ENCODE assay signal across 21 mouse cellular contexts in the genomic region with DNA sequence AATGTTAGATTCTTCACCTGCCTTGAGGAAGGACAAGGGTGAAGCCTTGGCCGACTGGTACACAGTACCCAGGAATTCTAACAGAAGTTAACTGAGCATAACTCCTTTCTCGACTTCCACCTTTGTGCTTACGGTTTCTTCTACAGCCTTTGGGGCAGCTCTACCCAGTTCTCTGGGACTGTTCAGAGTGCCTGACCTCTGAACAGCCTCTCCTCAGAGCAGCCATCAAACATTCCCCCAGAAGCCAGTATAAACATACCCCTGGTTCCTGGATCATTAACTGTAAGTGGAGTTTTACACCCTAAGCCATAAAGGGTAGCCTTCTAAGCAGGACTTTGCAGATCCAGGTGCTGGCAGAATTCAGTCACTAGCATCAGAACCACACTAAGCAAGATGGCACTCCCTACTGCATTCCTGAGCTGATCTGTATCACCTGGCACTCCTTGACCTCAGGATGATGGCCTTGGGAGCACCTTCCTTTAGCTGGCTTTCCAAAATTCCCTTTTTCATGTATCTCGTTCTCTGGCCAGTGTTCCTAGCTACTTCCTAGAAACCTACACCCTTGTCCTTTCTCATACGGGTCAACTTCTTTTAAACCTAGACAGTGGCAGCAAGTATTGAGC.
DNase-seq lines count a peak whose midpoint lies in the region; ATAC-seq and TF ChIP-seq lines count a peak whose summit lies in the region.
"Had no signal": no experiment of that assay in that cellular context is flagged by ENCODE, and none has a peak within 500 bp of the region (broad histone marks: within the 10 kb centered on the region; RNA-seq: fewer than 3 reads in every experiment).

No protein-coding gene starts in this region.

- peaks cover 22% of the 10 kb centered on the region for H3K4me1 ChIP-seq in liver, adult 2 months (ENCODE audit: control insufficient read depth, insufficient read depth, low read length)
- H3K4me1 ChIP-seq in kidney, embryonic 14.5 days (ENCODE audit: control insufficient read depth, insufficient read depth, low read length): peaks cover 4% of the 10 kb centered on the region; the same call in 1 of the 2 replicates
- H3K4me1 ChIP-seq in midbrain, embryonic 13.5 days (replicated peaks): peaks cover 27% of the 10 kb centered on the region

- H3K9ac ChIP-seq in liver, adult 2 months (ENCODE audit: low read depth, low read length): peak overlapping the region; percentile 32; the same call in 1 of the 2 replicates
- H3K9ac ChIP-seq in kidney, embryonic 14.5 days (ENCODE audit: low read depth, low read length): no peak overlapping the region
- H3K9ac ChIP-seq in midbrain, embryonic 13.5 days (replicated peaks): no peak overlapping the region
- H3K9ac ChIP-seq: embryonic facial prominence, embryonic 12.5 days; forebrain, embryonic 15.5 days; hindbrain, embryonic 12.5 days; limb, embryonic 13.5 days; liver, embryonic 15.5 days; lung, embryonic 15.5 days; midbrain, embryonic 12.5 days; neural tube, embryonic 15.5 days had no signal

- no peaks in the 10 kb centered on the region for H3K27me3 ChIP-seq in liver, adult 2 months (ENCODE audit: control insufficient read depth, insufficient read depth, low read length)
- H3K27me3 ChIP-seq in kidney, embryonic 14.5 days (ENCODE audit: control insufficient read depth, insufficient read depth, low read length): no peaks in the 10 kb centered on the region
- H3K27me3 ChIP-seq in midbrain, embryonic 13.5 days: no peaks in the 10 kb centered on the region
- H3K27me3 ChIP-seq: CH12.LX; embryonic facial prominence, embryonic 12.5 days; forebrain, embryonic 15.5 days; hindbrain, embryonic 12.5 days; limb, embryonic 13.5 days; liver, embryonic 15.5 days; lung, embryonic 15.5 days; midbrain, embryonic 12.5 days; neural tube, embryonic 15.5 days had no signal

- no peak for DNase-seq in gastrocnemius, adult 2 months
- no peak for DNase-seq in gastrocnemius, postnatal 10 days
- peak; percentile 55 for DNase-seq in liver, adult 2 months (ENCODE audit: extremely low read depth, low read depth, low spot score)
- DNase-seq in liver: no peak
- DNase-seq in large intestine, adult 2 months (ENCODE audit: low read depth, low spot score): peak; percentile 40
- no peak for DNase-seq in natural killer cell, adult 2 months (ENCODE audit: low spot score in 2 of 2)
- DNase-seq: cerebellum, adult 11 months; cerebellum, adult 9-11 months had no signal

- no peak for TF ChIP-seq POLR2A in liver, adult 2 months (IDR thresholded peaks at IDR 0.05; ENCODE audit: extremely low read depth, insufficient read depth, low read length)

- no peaks in the 10 kb centered on the region for H3K9me3 ChIP-seq in kidney, embryonic 14.5 days (ENCODE audit: control insufficient read depth, low read length)
- H3K9me3 ChIP-seq in midbrain, embryonic 13.5 days: no peaks in the 10 kb centered on the region
- H3K9me3 ChIP-seq: embryonic facial prominence, embryonic 12.5 days; forebrain, embryonic 15.5 days; hindbrain, embryonic 12.5 days; limb, embryonic 13.5 days; liver, embryonic 15.5 days; lung, embryonic 15.5 days; midbrain, embryonic 12.5 days; neural tube, embryonic 15.5 days had no signal

- H3K4me3 ChIP-seq in gastrocnemius, adult 2 months: peak overlapping the region; percentile 68
- peak overlapping the region; percentile 12 for H3K4me3 ChIP-seq in liver, adult 2 months (ENCODE audit: insufficient read depth, low read depth, low read length)
- no peak overlapping the region for H3K4me3 ChIP-seq in kidney, embryonic 14.5 days (ENCODE audit: low read length)
- no peak overlapping the region for H3K4me3 ChIP-seq in midbrain, embryonic 13.5 days (replicated peaks)
- H3K4me3 ChIP-seq: embryonic facial prominence, embryonic 12.5 days; forebrain, embryonic 15.5 days; hindbrain, embryonic 12.5 days; limb, embryonic 13.5 days; liver, embryonic 15.5 days; lung, embryonic 15.5 days; midbrain, embryonic 12.5 days; neural tube, embryonic 15.5 days had no signal

- WGBS in liver, adult 2 months: 37% methylated on average over 5 of the region's 5 CpGs
- WGBS in kidney, embryonic 14.5 days: 28% methylated on average over 5 of the region's 5 CpGs
- 36% methylated on average over 5 of the region's 5 CpGs for WGBS in large intestine, adult 2 months
- 94% methylated on average over 5 of the region's 5 CpGs for WGBS in midbrain, embryonic 13.5 days

- peak; percentile 42; the same call in 1 of the 2 replicates for ATAC-seq in kidney, embryonic 14.5 days (ENCODE audit: low FRiP score, low TSS enrichment)
- no peak for ATAC-seq in midbrain, embryonic 13.5 days
- ATAC-seq: forebrain, embryonic 15.5 days had no signal

- H3K36me3 ChIP-seq in liver, adult 2 months (ENCODE audit: control insufficient read depth, insufficient read depth, low read length): peaks cover 31% of the 10 kb centered on the region
- no peaks in the 10 kb centered on the region; the same call in 1 of the 2 replicates for H3K36me3 ChIP-seq in kidney, embryonic 14.5 days (ENCODE audit: control insufficient read depth, insufficient read depth, low read length)
- H3K36me3 ChIP-seq in midbrain, embryonic 13.5 days: 0 out of 2 replicates have a peak, but pooled peaks cover 3% of the 10 kb centered on the region
- H3K36me3 ChIP-seq: forebrain, embryonic 15.5 days; G1E; liver, embryonic 15.5 days; lung, embryonic 15.5 days; midbrain, embryonic 12.5 days; neural tube, embryonic 15.5 days had no signal

- peak overlapping the region; percentile 94; the same call in 1 of the 2 replicates for H3K27ac ChIP-seq in gastrocnemius, adult 2 months
- peak overlapping the region; percentile 8 for H3K27ac ChIP-seq in liver, adult 2 months (replicated peaks; ENCODE audit: insufficient read depth, low read depth, low read length)
- no peak overlapping the region for H3K27ac ChIP-seq in kidney, embryonic 14.5 days (ENCODE audit: low read depth, low read length)
- H3K27ac ChIP-seq in midbrain, embryonic 13.5 days: no peak overlapping the region
- H3K27ac ChIP-seq: embryonic facial prominence, embryonic 12.5 days; hindbrain, embryonic 12.5 days; hindbrain, postnatal 0 days; limb, embryonic 13.5 days; liver, embryonic 15.5 days; lung, embryonic 15.5 days; midbrain, embryonic 12.5 days; neural tube, embryonic 15.5 days had no signal

- intact Hi-C loops in gastrocnemius, adult 2 months (cut with DNase I): loop anchor here (2.0 to 5.0 kb wide), 4 partner anchors 50 to 921 kb away; a partner anchor contains a TSS

- no peak overlapping the region for H3K4me2 ChIP-seq in kidney, embryonic 14.5 days (replicated peaks; ENCODE audit: low read depth, low read length)
- H3K4me2 ChIP-seq in midbrain, embryonic 13.5 days (replicated peaks): no peak overlapping the region
- H3K4me2 ChIP-seq: embryonic facial prominence, embryonic 12.5 days; forebrain, embryonic 15.5 days; hindbrain, embryonic 12.5 days; limb, embryonic 13.5 days; liver, embryonic 15.5 days; lung, embryonic 15.5 days; midbrain, embryonic 12.5 days; neural tube, embryonic 15.5 days had no signal

- H3K79me2 ChIP-seq in liver, adult 2 months (ENCODE audit: control insufficient read depth, insufficient read depth, low read length): peaks cover 16% of the 10 kb centered on the region; the same call in 1 of the 2 replicates

- no peak for TF ChIP-seq CTCF in gastrocnemius, adult 2 months (IDR thresholded peaks at IDR 0.05)
- no peak for TF ChIP-seq CTCF in liver, adult 2 months (IDR thresholded peaks at IDR 0.05; ENCODE audit: low read depth, low read length)

Comparison
In these comparisons a context has a peak if more than half of its experiments do, and no peak if none do; other contexts are left out.
1. DNase-seq: peak in liver, adult 2 months (single experiment) and large intestine, adult 2 months (single experiment); none in gastrocnemius, adult 2 months (single experiment), gastrocnemius, postnatal 10 days (single experiment), liver (single experiment) and natural killer cell, adult 2 months (0 of 2).
2. H3K27ac ChIP-seq: peak in gastrocnemius, adult 2 months (single experiment) and liver, adult 2 months (single experiment); none in kidney, embryonic 14.5 days (single experiment) and midbrain, embryonic 13.5 days (single experiment).
3. H3K4me3 ChIP-seq: peak in gastrocnemius, adult 2 months (single experiment) and liver, adult 2 months (single experiment); none in kidney, embryonic 14.5 days (single experiment) and midbrain, embryonic 13.5 days (single experiment).